Mouse (Mus musculus) 3T3-L1 (cell line): ENCODE results near the gene Wdr66.

ENCODE experiments used
- DNase-seq: peaks from one replicate; pipeline ENCODE4 v3.0.0-alpha.2; 2015; ENCODE audit warnings: low read depth, low spot score

Wdr66 gene

DNA sequence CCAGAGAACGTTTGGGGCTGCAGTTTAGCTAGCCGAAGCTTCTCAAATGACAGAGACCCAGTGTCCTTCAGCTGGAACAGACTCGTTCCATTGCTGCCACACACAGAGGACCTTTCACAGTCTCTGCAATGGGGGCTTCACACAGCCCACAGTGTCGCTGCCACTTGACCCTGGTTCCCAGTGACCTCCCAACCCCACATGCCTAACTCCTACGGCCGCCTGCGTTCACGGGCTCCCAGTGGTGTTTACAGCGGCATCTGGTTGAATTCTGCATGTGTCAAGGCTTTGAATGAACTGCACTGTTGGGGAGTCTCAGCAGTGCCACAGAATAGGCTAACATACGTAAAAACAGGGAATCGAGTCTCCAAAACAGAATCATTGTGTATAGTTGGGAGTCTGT lies 19.0 kb downstream of the Wdr66 start:
- no peak for DNase-seq

DNA sequence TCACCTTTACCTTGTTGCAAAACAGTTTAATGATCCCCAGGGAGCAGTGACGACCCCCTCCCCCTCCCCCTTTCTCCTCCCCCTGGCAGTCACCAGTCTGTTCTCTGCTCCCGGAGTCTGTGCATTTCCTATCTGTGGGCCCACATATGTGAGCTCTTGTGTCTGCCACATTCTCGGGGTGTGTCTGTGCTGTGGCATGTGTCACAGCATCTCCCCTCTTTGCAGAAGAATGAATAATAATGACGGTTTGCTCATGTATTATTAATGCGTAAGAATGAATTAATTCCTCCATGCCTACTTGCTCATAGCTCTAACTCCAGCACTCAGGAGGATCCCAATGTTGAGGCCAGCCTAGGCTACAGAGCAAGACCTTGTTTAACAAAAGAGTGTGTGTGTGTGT lies 21.0 kb downstream of the Wdr66 start:
- no peak for DNase-seq

GRCm38 (mm10) chr5:123276636-123277341 lies 24.9 kb downstream of the Wdr66 start:
- DNase-seq: no peak

DNA sequence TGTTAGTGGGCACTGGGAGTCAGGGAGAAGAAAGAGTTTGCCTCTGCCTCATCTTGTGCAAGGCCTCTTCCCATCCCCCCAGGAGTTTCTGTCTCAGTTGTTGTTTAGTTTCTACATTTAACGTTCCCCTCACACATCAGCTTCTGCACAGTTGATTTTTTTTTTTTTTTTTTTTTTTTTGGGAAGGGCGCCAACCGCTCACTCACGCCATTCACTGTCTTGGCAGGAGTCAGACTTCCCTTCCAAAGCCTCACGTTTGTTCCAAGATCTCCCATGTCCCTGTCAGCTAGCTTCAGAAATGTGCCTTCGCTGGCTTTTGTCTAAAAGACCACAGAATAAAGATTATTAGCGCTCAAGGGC lies 25.4 kb downstream of the Wdr66 start:
- DNase-seq: peak; percentile 69

- DNase-seq: no peak
These were observed 25.8 kb downstream of the Wdr66 start for GRCm38 (mm10) chr5:123277704-123278103.

DNA sequence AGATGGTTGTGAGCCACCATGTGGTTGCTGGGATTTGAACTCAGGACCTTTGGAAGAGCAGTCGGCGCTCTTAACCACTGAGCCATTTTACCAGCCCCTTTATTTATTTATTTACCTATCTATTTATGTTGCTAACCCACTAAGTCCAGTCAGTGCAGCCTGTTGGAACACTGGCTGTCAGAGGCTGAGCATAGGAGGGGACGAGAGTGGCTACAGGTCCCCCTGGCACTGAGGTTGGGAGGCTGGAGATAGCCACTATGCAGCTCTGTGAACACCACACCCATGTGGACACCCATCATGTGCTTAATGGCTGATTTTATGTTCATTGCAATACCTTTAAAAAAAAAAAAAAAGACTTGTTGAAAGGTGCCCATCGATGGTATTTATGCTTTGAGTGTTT lies 27.3 kb downstream of the Wdr66 start:
- DNase-seq: no peak

DNA sequence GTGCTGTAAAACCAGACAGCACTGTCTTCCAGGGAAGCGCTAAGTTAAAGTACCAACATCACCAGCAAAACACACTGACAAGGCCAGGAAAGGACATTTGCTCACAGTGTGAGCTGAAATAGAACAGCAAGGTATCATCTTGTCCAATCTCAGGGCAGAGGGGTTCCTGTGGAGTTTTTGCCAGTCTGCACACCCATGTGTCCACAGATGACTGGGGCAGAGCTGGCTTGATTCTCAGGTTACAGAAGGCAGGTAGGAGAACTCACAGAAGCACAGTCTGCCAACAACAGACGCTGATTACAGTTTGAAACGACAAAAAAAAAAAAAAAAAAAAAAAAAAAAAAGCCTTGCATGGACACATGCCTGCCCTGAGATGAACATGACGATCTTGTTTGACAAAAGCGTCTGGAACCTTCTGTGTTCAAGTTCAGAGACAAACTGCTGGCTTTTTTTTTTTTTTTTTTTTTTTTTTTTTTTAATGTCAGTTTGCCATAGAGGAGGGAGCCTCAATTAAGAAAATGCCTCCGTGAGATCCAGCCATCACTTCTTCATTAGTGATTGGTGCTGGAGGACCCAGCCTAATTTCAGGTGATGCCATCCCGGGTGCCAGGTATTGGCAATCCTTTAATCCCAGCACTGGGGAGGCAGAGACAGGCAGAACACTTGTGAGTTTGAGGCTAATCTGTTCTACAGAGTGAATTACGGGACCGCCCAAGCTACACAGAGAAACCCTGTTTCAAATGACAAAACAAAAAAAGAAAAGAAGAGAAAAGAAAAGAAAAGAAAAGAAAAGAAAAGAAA lies 29.6 kb downstream of the Wdr66 start:
- DNase-seq: no peak

GRCm38 (mm10) chr5:123285174-123285573 lies 33.3 kb downstream of the Wdr66 start:
- peak; percentile 38 for DNase-seq

DNA sequence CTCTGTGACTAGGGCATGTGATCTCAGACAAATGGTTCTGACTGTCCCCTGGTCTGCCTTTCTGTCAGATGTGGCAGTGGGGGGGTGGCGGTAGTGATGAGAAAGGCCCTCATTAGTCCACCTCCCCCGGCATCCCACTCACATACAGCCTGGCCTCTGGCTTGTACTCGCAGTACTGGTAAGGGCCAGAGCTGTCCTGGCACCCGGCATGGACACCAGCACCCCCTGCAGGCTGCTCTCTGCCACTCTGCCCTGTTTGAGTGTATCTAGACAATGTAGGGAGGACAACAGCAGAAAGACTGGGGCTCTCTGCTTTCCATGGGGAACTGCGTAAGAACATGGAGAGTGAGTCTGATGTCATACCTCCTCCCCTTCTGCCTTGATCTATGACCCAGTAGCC lies 36.2 kb downstream of the Wdr66 start:
- DNase-seq: no peak

GRCm38 (mm10) chr5:123294653-123295052 lies 42.8 kb downstream of the Wdr66 start:
- no peak for DNase-seq

- peak; percentile 14 for DNase-seq
These were observed 44.4 kb downstream of the Wdr66 start for GRCm38 (mm10) chr5:123296224-123296806.

DNA sequence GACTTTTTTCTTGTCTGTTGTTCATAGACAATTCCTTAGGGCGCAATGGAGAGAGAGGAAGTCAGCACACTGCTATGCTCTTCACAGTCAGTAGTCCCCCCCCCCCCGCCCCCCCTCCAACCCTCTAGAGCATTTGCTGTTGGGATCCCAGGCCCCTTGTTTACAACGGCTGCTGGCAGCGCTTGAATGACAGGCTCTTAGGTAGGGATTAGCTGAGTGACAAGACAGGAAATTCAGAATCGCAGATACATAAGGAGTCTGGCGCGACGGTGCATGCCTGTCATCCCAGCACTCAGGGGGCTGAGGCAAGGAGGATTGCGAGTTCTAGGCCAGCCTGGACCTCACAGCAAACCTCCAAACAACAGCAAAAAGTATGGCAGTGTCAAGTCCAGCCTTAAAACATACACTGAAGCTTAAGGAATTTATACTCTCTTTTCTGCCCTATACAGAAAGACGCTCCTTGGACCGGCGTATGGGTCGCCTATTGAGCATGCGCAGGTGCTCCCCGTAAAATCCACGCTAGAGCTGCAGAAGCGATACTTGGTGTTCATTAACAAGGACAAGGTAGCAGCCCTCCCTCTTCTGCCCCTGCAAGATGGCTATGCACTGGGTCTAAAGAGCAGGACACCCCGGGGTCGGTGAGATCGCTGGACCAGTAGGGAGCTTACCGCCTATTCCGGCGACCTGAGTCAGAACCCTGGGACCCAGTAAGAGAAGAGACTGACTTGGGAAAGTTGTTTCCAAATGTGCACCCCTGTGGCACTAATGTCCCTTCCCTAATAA lies 45.3 kb downstream of the Wdr66 start:
- DNase-seq: no peak

DNA sequence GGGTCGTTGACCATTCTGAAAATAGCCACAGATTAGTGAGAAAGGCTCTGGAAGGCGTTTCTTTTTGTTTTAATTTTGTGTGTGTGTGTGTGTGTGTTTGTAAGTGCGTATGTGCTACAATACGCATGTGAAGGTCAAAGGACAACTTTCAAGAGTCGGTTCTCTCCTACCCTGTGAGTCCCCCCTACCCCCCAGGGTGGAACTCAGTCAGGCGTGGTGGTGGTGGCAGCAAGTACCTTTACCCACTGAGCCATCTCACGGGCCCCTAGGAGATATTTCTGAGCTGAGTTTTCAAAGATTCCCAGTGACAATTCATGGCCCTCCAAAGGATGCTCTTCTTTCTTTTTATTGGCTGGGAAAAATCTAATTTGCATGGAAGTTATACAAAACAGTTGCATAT lies 45.9 kb downstream of the Wdr66 start:
- no peak for DNase-seq

DNA sequence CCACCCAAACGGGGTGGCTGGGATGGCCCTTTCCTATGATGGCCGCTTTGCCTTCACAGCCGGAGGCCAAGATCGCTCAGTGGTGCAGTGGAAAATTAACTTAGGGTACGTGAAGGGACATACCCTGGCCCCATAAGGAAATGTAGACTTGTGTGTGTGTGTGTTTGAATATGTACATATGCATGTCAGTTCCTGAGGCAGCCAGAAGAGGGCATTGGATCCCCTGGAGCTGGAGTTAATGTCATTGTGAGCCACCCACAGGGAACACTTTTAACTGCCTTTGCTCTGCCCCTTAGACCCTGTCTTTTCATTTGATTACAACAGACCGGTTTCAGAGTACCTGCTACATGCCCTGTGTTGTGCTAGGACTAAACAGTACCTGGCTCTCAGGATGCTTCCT lies 46.6 kb downstream of the Wdr66 start:
- peak; percentile 27 for DNase-seq

DNA sequence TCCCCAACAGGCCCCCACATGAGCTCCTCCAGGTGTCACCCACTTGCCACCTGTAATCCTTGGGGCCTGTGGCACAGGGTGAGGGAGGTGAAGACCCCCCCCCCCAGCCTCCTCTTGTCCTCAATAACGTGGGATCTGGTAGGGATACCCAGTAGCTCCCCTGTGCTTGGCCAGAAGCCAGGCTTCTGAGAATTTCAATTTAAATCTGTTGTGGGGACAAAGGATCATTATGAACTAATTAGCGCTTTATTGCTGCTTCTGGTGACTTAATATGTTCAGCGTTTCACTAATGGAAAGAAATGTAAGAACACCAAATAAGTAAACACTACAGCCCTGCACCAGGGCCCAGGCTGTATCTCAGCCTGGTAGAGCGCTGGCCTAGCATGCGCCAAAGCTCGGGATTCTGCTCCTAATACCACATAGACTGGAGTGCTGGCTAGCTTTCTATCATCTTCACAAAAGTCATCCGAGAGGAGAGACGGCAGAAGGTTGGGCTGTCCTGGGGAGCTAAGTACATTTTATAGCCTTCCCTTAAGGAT lies 48.7 kb downstream of the Wdr66 start:
- no peak for DNase-seq

GRCm38 (mm10) chr5:123301780-123302521 lies 50.0 kb downstream of the Wdr66 start:
- no peak for DNase-seq

DNA sequence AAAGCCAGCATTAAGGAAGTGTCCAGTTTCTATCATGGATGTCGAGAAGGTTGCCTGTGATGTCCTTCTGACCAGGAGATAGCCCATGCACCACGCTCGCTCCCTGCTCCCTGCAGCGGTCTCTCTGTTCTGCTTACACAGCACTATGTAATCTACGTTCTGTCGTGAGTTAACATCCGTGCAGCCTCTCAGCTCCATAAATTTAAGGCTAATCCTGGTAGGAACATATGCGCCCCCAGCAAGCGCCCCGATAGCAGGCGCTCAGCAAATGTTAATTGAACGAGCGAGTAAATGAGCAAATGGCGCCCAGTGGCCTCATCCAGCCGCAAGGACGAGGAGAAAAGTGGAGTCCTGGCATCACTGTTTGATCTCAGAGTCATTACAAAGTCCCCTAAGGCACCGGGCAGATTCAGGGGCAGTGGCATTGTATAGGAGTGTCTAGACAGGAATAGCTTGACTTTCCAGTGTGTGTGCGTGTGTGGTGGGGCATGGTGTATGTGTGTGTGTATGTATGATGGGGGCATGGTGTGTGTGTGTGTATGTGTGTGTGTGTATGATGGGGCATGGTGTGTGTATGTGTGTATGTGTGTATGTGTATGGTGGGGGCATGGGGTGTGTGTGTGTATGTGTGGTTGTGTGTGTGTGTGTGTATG lies 55.9 kb downstream of the Wdr66 start:
- DNase-seq: no peak

GRCm38 (mm10) chr5:123309816-123310215 lies 57.9 kb downstream of the Wdr66 start:
- no peak for DNase-seq

DNA sequence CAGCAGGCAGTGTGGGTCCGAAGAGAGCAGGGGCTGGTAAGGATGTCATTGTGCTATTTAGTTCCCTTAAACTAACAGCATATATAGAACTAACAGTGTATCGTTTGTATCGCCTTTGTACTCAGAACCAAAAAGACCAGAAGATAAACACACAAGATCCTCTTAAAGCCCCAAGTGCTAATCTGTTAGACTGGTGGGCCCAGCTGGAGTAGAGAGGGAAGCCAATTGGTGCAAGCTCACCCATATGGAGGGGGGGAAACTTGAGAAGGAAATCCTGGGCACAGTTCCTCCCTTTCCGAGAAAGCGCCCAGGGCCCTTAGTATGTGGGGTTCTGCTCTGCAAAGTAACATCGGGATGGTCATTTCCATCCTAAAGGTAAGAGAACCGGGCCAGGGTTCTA lies 58.3 kb downstream of the Wdr66 start:
- no peak for DNase-seq

- DNase-seq: no peak
These were observed 61.2 kb downstream of the Wdr66 start for GRCm38 (mm10) chr5:123313058-123313630.
